Comparison of ENCODE assay signal across 21 mouse cellular contexts in genomic region chr8:123661515-123661914, GRCm38 (mm10).
"Had no signal": no experiment of that assay in that cellular context is flagged by ENCODE, and none has a peak within 500 bp of the region (broad histone marks: within the 10 kb centered on the region; RNA-seq: fewer than 3 reads in every experiment).

No protein-coding gene starts in this region.

- H3K9me3 ChIP-seq: kidney, embryonic 15.5 days; limb, embryonic 12.5 days; limb, embryonic 15.5 days had no signal

- H3K4me2 ChIP-seq: kidney, embryonic 15.5 days; limb, embryonic 12.5 days; limb, embryonic 15.5 days; lung, embryonic 14.5 days; midbrain, embryonic 11.5 days had no signal

- H3K27ac ChIP-seq: kidney, embryonic 15.5 days; left cerebral cortex, adult 2 months; limb, embryonic 12.5 days; limb, embryonic 15.5 days; macrophage; stomach, postnatal 0 days had no signal

- H3K27me3 ChIP-seq: kidney, embryonic 15.5 days; limb, embryonic 12.5 days; limb, embryonic 15.5 days had no signal

- H3K4me3 ChIP-seq: kidney, embryonic 15.5 days; left cerebral cortex, adult 2 months; limb, embryonic 12.5 days; limb, embryonic 15.5 days had no signal

- H3K9ac ChIP-seq: kidney, embryonic 15.5 days; limb, embryonic 12.5 days; limb, embryonic 15.5 days; lung, embryonic 14.5 days had no signal

- ATAC-seq: lung, postnatal 0 days had no signal

- DNase-seq: kidney, adult 11 months; kidney, adult 8-10 months; kidney, postnatal 10 days; kidney, postnatal 36 days; layer of hippocampus, postnatal 36 days; left cerebral cortex, postnatal 4 days; lung, embryonic 14.5 days; midbrain, embryonic 14.5 days; right cerebral cortex, postnatal 14 days; right cerebral cortex, postnatal 4 days; thymus, adult 2 months; thymus, postnatal 14 days; thymus, postnatal 4 days had no signal

- H3K4me1 ChIP-seq: kidney, embryonic 15.5 days; limb, embryonic 12.5 days; limb, embryonic 15.5 days had no signal
